Mouse (Mus musculus) C2C12 (cell line): ENCODE data around the gene Naaa. TPM values are rescaled to one million over a fixed set of nuclear protein-coding genes. Genes with fewer than 3 reads are reported as not detected.

Source experiments
- H3K27me3 ChIP-seq: one replicate; pipeline ENCODE4 v1.6.1; 2011; ENCODE audit not compliant: control insufficient read depth, insufficient read depth, insufficient read length
- H3K36me3 ChIP-seq: one replicate; pipeline ENCODE4 v1.6.1; 2011; ENCODE audit not compliant: control insufficient read depth, insufficient read depth
- H3K4me3 ChIP-seq: one replicate; pipeline ENCODE4 v1.5.1; 2011; ENCODE audit warnings: mild to moderate bottlenecking, control low read depth; ENCODE audit not compliant: poor library complexity, insufficient read depth, severe bottlenecking
- H3K79me2 ChIP-seq: one replicate; pipeline ENCODE4 v1.6.1; 2011; ENCODE audit not compliant: control insufficient read depth, insufficient read depth
- H3K79me3 ChIP-seq: one replicate; pipeline ENCODE4 v1.6.1; 2011; ENCODE audit warnings: low read depth, control low read depth
- H3ac ChIP-seq: one replicate; pipeline ENCODE3; 2011; ENCODE audit warnings: low read depth; ENCODE audit not compliant: control insufficient read depth, insufficient read length
- CEBPB ChIP-seq: IDR thresholded peaks from one replicate; pipeline ENCODE4 v1.6.1; 2011; ENCODE audit warnings: low read depth, mild to moderate bottlenecking, control low read depth, moderate library complexity
- CTCF ChIP-seq: IDR thresholded peaks from one replicate; pipeline ENCODE4 v1.5.1; 2011; ENCODE audit not compliant: control insufficient read depth, insufficient read depth, insufficient read length
- FOSL1 ChIP-seq: IDR thresholded peaks from one replicate; pipeline ENCODE4 v1.8.0; 2011; ENCODE audit warnings: mild to moderate bottlenecking, low read length; ENCODE audit not compliant: poor library complexity, insufficient read depth, severe bottlenecking
- MAX ChIP-seq: IDR thresholded peaks from one replicate; pipeline ENCODE4 v1.6.1; 2011; ENCODE audit warnings: mild to moderate bottlenecking, control low read depth
- MYOD1 ChIP-seq: IDR thresholded peaks from one replicate; pipeline ENCODE4 v1.6.1; 2011; ENCODE audit warnings: low read depth; ENCODE audit not compliant: control insufficient read depth, insufficient read length
- MYOG ChIP-seq: IDR thresholded peaks from one replicate; pipeline ENCODE4 v1.6.1; 2011; ENCODE audit not compliant: control insufficient read depth, insufficient read length; ENCODE audit errors: extremely low read depth
- USF1 ChIP-seq: IDR thresholded peaks from one replicate; pipeline ENCODE4 v1.6.1; 2011; ENCODE audit warnings: low read depth, mild to moderate bottlenecking, control low read depth, moderate library complexity
- polyA plus RNA-seq: library from polyadenylated mRNA; unstranded; fragments of >200 nt; fragmentation: generic; extraction: Trizol; gene quantifications from one replicate; pipeline ENCODE4 v1.2.1, GENCODE M21; 2012; ENCODE audit warnings: missing spikeins

The Naaa gene
- polyA plus RNA-seq, 1 experiment: 5.4 TPM

- Histone ChIP-seq H3ac (no peak overlapping the region), H3K36me3 (no peaks in the 10 kb centered on the region), H3K79me3 (no peaks in the 10 kb centered on the region), H3K27me3 (no peaks in the 10 kb centered on the region), H3K4me3 (no peak overlapping the region), H3K79me2 (no peaks in the 10 kb centered on the region)
- no peak for TF ChIP-seq MYOG
- TF ChIP-seq USF1: no peak
- TF ChIP-seq CEBPB: peak; percentile 15
These were observed 40.6 kb upstream of the Naaa start for GRCm38 (mm10) chr5:92318596-92318995.

- Histone ChIP-seq H3K79me2 (no peaks in the 10 kb centered on the region), H3K27me3 (no peaks in the 10 kb centered on the region), H3K4me3 (no peak overlapping the region), H3K36me3 (no peaks in the 10 kb centered on the region), H3ac (no peak overlapping the region), H3K79me3 (no peaks in the 10 kb centered on the region)
- no peak for TF ChIP-seq CEBPB
- no peak for TF ChIP-seq MYOD1
- no peak for TF ChIP-seq MAX
- TF ChIP-seq FOSL1: no peak
- TF ChIP-seq MYOG: no peak
- no peak for TF ChIP-seq USF1
These were observed 40.1 kb upstream of the Naaa start for GRCm38 (mm10) chr5:92318119-92318518.

GRCm38 (mm10) chr5:92313776-92314175 is 35.8 kb upstream of the Naaa start:
- TF ChIP-seq FOSL1 (no peak), MYOG (no peak)
- Histone ChIP-seq H3K4me3 (no peak overlapping the region), H3K36me3 (no peaks in the 10 kb centered on the region), H3K27me3 (no peaks in the 10 kb centered on the region), H3K79me3 (peaks cover 7% of the 10 kb centered on the region), H3K79me2 (peaks cover 10% of the 10 kb centered on the region), H3ac (no peak overlapping the region)

- Histone ChIP-seq H3K79me2 (peaks cover 26% of the 10 kb centered on the region), H3ac (no peak overlapping the region), H3K27me3 (no peaks in the 10 kb centered on the region), H3K4me3 (no peak overlapping the region), H3K79me3 (peaks cover 23% of the 10 kb centered on the region), H3K36me3 (peaks cover 6% of the 10 kb centered on the region)
- no peak for TF ChIP-seq MAX
- no peak for TF ChIP-seq MYOG
- no peak for TF ChIP-seq MYOD1
- no peak for TF ChIP-seq CEBPB
- TF ChIP-seq CTCF: no peak
These were observed 34.2 kb upstream of the Naaa start for GRCm38 (mm10) chr5:92312046-92312715.

GRCm38 (mm10) chr5:92309681-92310511 is 31.9 kb upstream of the Naaa start, which contains the start of gene Sdad1:
Gene Sdad1 (minus strand): TSS chr5:92310479.
- peak within 1 kb of the TSS; percentile 96 for H3ac ChIP-seq
- H3K36me3 ChIP-seq: peaks cover 19% of the 10 kb centered on the region
- H3K79me2 ChIP-seq: peaks cover 45% of the 10 kb centered on the region
- TF ChIP-seq USF1 (peak; percentile 63), MAX (peak; percentile 96), CEBPB (peak; percentile 87), CTCF (no peak), MYOD1 (no peak), FOSL1 (no peak), MYOG (no peak)
- H3K79me3 ChIP-seq: peaks cover 33% of the 10 kb centered on the region
- H3K27me3 ChIP-seq: no peaks in the 10 kb centered on the region
- peak within 1 kb of the TSS; percentile 71 for H3K4me3 ChIP-seq

- H3K4me3 ChIP-seq: no peak overlapping the region
- no peak for TF ChIP-seq MYOD1
- TF ChIP-seq MAX: no peak
- no peak for TF ChIP-seq CEBPB
- no peak for TF ChIP-seq FOSL1
- no peak for TF ChIP-seq CTCF
- no peak for TF ChIP-seq USF1
- H3K27me3 ChIP-seq: no peaks in the 10 kb centered on the region
- peaks cover 40% of the 10 kb centered on the region for H3K79me2 ChIP-seq
- H3K36me3 ChIP-seq: peaks cover 65% of the 10 kb centered on the region
- no peak overlapping the region for H3ac ChIP-seq
- H3K79me3 ChIP-seq: peaks cover 30% of the 10 kb centered on the region
These were observed 26.3 kb upstream of the Naaa start for GRCm38 (mm10) chr5:92304291-92304690.
